Mouse (Mus musculus): ENCODE measurements around the gene Nol9. TPM values are rescaled to one million over a fixed set of nuclear protein-coding genes. Genes with fewer than 3 reads are reported as not detected.

The Nol9 gene
- polyA plus RNA-seq, 1 experiment from 2014 or later = 43.0 TPM

DNA sequence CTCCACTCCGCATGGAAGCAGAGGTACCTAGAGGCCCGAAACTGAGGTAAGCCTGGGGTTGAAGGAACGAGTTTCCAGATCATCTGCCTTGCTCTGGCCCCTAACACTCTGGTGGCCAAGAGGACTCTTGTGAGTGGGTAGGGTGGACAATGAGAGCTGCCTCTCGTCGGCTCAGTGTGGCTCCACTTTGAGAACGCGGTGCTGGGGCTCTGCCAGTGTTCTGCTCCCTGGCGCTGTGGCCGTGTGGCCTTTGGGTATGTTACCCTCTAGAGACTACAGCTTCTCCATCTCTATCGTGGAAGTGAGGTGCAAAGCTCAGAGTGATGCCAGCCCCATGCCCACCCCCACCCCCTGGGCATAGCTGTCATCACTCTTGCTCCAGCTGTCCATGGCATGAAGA, 33.5 kb downstream of the Nol9 start:
- H3K27ac ChIP-seq = peak overlapping the region; percentile 4; the same call in 1 of the 2 replicates
- H3K4me1 ChIP-seq = peaks cover 29% of the 10 kb centered on the region
- no peak overlapping the region for H3K4me3 ChIP-seq
- H3K9me3 ChIP-seq = no peaks in the 10 kb centered on the region
- WGBS = 73% methylated on average over 10 of the region's 10 CpGs
- H3K27me3 ChIP-seq (ENCODE audit: poor library complexity, severe bottlenecking) = no peaks in the 10 kb centered on the region
- H3K36me3 ChIP-seq (replicated peaks) = no peaks in the 10 kb centered on the region
- no peak for DNase-seq (ENCODE audit: extremely low spot score, low spot score)

DNA sequence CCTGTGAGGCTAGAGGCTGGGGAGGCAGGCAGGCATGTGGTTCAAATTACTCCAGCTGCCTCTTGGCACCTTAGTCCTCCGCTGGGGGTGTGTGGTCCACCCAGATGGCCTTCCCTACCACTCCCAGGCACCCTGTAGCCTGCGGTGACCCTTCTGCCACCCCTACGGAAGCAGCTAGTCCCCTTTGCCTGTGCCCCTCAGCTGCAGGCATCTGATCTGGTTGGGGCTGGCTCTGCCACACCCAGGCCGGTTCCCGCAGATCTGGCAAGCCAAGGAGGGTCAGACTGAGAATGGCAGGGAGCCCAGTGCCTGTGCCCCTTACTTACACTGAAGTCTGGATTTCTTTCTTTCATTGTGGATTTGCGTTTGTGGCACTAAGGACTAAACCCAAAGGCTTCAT, 34.6 kb downstream of the Nol9 start:
- DNase-seq (ENCODE audit: extremely low spot score, low spot score) = no peak
- 84% methylated on average over 6 of the region's 6 CpGs for WGBS
- no peaks in the 10 kb centered on the region for H3K9me3 ChIP-seq
- H3K36me3 ChIP-seq (replicated peaks) = no peaks in the 10 kb centered on the region
- peaks cover 29% of the 10 kb centered on the region for H3K4me1 ChIP-seq
- H3K27me3 ChIP-seq (ENCODE audit: poor library complexity, severe bottlenecking) = no peaks in the 10 kb centered on the region
- H3K4me3 ChIP-seq = no peak overlapping the region
- H3K27ac ChIP-seq = 0 out of 2 replicates have a peak overlapping the region, but pooled peaks have one; percentile 20

DNA sequence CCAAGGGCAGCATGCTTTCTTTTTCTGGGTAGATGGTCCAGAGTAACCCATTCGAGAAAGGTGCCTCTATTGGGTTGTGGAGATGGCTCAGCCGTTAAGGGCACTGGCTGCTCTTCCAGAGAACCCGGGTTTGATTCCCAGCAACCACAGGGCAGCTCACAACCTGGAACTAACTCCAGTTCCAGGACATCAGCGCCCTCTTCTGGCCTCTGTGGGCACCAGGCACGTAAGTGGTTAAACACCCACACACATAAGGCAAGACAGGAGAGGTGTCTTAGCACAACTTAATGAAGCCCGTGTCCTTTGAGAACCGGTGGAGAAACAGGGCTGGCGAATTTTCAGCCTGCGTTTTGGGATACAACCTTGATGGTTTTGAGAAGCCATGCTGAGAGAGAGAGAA, 35.4 kb downstream of the Nol9 start:
- peaks cover 29% of the 10 kb centered on the region for H3K4me1 ChIP-seq

DNA sequence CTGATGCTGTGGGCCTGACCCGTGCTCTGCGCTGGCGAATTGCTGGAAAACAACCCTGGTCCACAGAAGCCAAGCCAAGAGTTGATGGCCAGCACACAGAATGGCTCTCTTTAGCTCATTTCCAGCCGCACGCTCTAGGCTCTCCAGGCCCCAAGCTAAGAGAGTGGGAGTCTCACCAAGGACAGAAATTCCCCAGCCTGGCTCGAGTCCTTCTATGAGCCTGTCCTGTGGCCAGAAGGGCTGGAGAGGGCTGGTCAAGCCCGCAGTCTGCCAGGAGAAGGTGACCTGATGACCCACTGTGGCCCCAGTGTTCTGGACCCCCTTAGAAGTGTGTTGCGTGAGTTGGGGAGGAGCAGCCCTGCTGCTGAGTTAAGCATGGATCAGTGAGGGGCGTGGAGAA, 38.1 kb downstream of the Nol9 start:
- 89% methylated on average over 9 of the region's 9 CpGs for WGBS
- H3K36me3 ChIP-seq (replicated peaks) = no peaks in the 10 kb centered on the region
- no peaks in the 10 kb centered on the region for H3K9me3 ChIP-seq
- DNase-seq (ENCODE audit: extremely low spot score, low spot score) = no peak
- H3K4me1 ChIP-seq = peaks cover 20% of the 10 kb centered on the region
- H3K4me3 ChIP-seq = no peak overlapping the region
- no peak overlapping the region for H3K27ac ChIP-seq
- H3K27me3 ChIP-seq (ENCODE audit: poor library complexity, severe bottlenecking) = no peaks in the 10 kb centered on the region

More for the DNA sequence above, 35.4 kb downstream of the Nol9 start:
- no peak for DNase-seq (ENCODE audit: extremely low spot score, low spot score)
- Histone ChIP-seq H3K9me3 (no peaks in the 10 kb centered on the region), H3K27ac (no peak overlapping the region), H3K4me3 (no peak overlapping the region), H3K36me3 (replicated peaks) (no peaks in the 10 kb centered on the region), H3K27me3 (ENCODE audit: poor library complexity, severe bottlenecking) (no peaks in the 10 kb centered on the region)
- WGBS = 83% methylated on average over 9 of the region's 9 CpGs

DNA sequence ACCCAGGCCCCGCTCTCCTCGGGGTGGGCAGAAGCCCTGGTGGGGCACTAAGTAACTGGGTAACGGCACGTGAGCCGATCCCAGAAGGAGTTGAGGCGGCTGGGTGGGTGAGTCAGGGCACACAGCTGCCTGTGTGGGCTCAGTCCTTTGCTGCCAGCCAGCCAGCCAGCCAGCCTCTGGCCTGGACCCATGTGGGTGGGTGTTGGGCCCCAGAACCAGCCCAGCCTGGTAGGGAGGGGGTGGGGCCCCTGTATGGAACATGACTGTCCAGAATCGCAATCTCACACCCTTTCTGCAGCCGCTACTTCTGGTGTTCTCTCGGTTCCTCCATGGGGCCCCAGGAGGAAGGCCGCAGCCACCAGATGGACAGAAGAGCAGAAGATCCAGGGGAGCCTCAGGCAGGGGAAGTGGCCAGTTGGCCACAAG, 39.0 kb downstream of the Nol9 start:
- Histone ChIP-seq H3K9me3 (no peaks in the 10 kb centered on the region), H3K4me1 (peaks cover 13% of the 10 kb centered on the region), H3K4me3 (no peak overlapping the region), H3K27ac (no peak overlapping the region), H3K36me3 (replicated peaks) (no peaks in the 10 kb centered on the region), H3K27me3 (ENCODE audit: poor library complexity, severe bottlenecking) (no peaks in the 10 kb centered on the region)
- 94% methylated on average over 10 of the region's 10 CpGs for WGBS
- DNase-seq (ENCODE audit: extremely low spot score, low spot score) = no peak

DNA sequence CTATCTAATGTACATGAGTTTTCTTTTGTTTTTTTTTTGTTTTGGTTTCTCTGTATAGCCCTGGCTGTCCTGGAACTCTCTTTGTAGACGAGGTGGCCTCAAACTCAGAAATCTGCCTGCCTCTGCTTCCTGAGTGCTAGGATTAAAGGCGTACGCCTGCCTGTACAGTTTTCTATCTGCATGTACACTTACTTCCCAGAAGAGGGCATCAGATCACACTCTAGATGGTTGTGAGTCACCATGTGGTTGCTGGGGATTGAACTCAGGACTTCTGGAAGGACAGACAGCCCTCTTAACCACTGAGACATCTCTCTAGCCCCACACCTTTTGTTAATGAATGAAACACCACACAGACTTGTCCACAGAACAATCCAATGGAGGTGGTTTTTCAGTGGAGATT, 40.1 kb downstream of the Nol9 start:
- H3K4me3 ChIP-seq = no peak overlapping the region
- DNase-seq (ENCODE audit: extremely low spot score, low spot score) = no peak
- 87% methylated on average over 3 of the region's 3 CpGs for WGBS

DNA sequence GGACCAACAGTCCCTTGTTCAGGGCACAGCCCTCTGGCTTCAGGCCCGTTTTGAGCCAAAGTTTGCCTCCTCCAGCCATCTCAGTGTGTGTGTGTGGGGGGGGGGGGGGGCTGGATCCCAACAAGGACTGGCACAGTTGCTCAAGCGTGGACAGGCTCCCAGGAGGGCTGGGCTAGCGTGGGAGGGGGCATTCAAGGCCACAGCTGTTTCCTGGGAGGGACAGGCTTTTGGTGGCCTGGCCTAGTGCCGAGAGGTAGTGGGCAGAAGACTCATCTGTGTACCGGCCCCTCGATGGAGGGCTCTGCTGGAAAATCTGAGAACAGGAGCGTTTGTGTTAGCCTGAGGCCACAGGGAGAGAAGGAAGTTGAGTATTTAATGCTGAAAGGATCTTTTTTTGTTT, 40.8 kb downstream of the Nol9 start:
- Histone ChIP-seq H3K9me3 (no peaks in the 10 kb centered on the region), H3K36me3 (replicated peaks) (no peaks in the 10 kb centered on the region), H3K4me3 (no peak overlapping the region), H3K27me3 (ENCODE audit: poor library complexity, severe bottlenecking) (peaks cover 9% of the 10 kb centered on the region), H3K4me1 (peaks cover 13% of the 10 kb centered on the region), H3K27ac (no peak overlapping the region)
- no peak for DNase-seq (ENCODE audit: extremely low spot score, low spot score)
- 75% methylated on average over 7 of the region's 7 CpGs for WGBS

More for the DNA sequence above, 40.1 kb downstream of the Nol9 start:
- Histone ChIP-seq H3K9me3 (no peaks in the 10 kb centered on the region), H3K36me3 (replicated peaks) (no peaks in the 10 kb centered on the region), H3K27ac (no peak overlapping the region), H3K27me3 (ENCODE audit: poor library complexity, severe bottlenecking) (peaks cover 3% of the 10 kb centered on the region; the same call in 1 of the 2 replicates), H3K4me1 (peaks cover 13% of the 10 kb centered on the region)

DNA sequence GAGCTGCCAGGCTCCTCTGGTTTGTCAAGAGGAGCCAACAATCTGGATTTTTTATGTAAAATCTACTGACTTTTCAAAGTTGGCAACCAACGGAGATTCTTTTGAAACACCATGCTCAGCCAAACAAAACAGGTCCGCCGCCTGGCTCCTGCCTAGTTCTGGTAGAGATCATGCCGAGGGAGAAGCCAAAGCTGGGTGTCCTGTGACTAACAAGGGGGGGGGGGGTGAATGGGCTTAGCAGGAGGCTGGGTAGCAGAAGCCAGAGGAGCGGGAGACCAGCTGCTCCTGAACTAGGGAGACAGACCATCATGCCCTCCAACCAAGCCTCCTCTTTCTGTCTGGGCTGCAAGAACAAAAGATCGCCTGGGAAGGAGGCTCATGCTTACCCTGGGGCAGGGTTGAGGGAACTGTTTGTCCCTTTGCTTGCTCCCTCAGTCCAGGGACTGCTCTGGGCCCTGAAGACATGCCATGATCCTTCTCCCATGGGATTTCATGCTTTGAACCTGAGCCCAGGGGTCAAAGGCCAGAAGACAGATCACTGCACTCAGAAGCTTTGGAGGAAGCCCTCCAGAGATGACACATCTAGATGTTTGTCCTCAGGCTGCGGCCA, 44.6 kb downstream of the Nol9 start:
- 60% methylated on average over 7 of the region's 7 CpGs for WGBS
- Histone ChIP-seq H3K27ac (no peak overlapping the region), H3K36me3 (replicated peaks) (no peaks in the 10 kb centered on the region), H3K27me3 (ENCODE audit: poor library complexity, severe bottlenecking) (peaks cover 38% of the 10 kb centered on the region), H3K9me3 (no peaks in the 10 kb centered on the region), H3K4me3 (no peak overlapping the region), H3K4me1 (peaks cover 25% of the 10 kb centered on the region)
- no peak for DNase-seq (ENCODE audit: extremely low spot score, low spot score)

DNA sequence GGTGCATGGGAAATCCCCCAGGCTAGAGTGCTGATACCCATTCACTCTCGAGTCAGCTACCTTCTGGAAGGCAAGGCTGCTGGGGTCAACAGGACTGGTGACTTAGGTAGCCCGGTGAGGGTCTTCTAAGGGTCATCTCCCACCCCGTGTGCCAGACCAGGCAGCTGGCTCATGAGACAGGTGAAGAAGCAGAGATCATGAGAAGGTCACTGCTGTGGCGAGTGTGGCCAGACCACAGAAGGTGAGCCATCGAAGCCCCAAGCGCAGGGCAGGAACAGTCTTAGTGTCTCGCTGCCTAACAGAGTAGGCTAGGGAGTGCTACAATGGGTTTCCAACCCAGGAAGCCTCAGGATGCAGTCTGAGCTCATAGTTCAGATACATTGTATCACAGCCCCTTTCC, 45.5 kb downstream of the Nol9 start:
- H3K36me3 ChIP-seq (replicated peaks) = no peaks in the 10 kb centered on the region
- H3K27ac ChIP-seq = no peak overlapping the region
- H3K4me1 ChIP-seq = peaks cover 32% of the 10 kb centered on the region
- DNase-seq (ENCODE audit: extremely low spot score, low spot score) = no peak
- H3K4me3 ChIP-seq = no peak overlapping the region
- 89% methylated on average over 7 of the region's 7 CpGs for WGBS
- no peaks in the 10 kb centered on the region for H3K9me3 ChIP-seq
- peaks cover 43% of the 10 kb centered on the region for H3K27me3 ChIP-seq (ENCODE audit: poor library complexity, severe bottlenecking)

DNA sequence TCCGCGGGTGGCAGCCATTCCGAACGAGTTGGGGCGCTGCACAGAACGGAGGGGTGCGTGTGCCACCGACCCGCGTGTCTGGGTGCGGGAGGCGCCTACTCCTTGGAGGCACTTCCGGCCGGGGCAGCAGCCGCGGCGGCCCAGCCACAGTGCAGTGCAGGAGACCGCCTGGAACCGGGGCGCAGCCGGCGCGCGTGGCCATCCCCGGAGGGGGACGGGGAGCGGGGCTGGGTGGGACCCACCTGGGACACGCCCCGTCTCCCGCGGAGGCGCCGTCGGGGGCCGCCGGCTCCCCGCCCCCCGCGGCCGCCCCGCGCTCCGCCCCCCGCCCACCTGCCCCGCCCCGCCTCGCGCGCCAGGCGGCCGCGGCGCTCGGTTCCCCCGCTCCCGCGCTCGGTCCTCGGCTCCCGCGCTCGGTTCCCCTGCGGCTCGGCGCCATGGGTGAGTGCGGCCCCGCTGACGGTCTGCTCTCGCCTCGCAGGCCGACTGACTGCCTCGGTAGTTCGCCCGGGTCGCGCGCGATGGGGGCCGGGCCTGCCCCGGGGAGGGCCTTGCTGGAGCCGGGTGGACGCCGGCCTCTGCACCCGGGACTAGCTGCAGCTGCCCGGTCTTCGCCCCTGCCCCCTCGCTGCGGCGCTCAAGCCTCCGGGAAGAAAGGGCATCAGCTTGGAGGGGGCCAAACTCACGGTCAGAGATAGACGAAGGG, 47.5 kb downstream of the Nol9 start:
- under 1% methylated on average over 78 of the region's 92 CpGs for WGBS
- H3K27ac ChIP-seq = peak overlapping the region; percentile 90
- peak overlapping the region; percentile 86 for H3K4me3 ChIP-seq
- no peaks in the 10 kb centered on the region for H3K9me3 ChIP-seq
- peaks cover 33% of the 10 kb centered on the region for H3K4me1 ChIP-seq
- peaks cover 43% of the 10 kb centered on the region for H3K27me3 ChIP-seq (ENCODE audit: poor library complexity, severe bottlenecking)
- peak; percentile 60 for DNase-seq (ENCODE audit: extremely low spot score, low spot score)
- H3K36me3 ChIP-seq (replicated peaks) = no peaks in the 10 kb centered on the region

DNA sequence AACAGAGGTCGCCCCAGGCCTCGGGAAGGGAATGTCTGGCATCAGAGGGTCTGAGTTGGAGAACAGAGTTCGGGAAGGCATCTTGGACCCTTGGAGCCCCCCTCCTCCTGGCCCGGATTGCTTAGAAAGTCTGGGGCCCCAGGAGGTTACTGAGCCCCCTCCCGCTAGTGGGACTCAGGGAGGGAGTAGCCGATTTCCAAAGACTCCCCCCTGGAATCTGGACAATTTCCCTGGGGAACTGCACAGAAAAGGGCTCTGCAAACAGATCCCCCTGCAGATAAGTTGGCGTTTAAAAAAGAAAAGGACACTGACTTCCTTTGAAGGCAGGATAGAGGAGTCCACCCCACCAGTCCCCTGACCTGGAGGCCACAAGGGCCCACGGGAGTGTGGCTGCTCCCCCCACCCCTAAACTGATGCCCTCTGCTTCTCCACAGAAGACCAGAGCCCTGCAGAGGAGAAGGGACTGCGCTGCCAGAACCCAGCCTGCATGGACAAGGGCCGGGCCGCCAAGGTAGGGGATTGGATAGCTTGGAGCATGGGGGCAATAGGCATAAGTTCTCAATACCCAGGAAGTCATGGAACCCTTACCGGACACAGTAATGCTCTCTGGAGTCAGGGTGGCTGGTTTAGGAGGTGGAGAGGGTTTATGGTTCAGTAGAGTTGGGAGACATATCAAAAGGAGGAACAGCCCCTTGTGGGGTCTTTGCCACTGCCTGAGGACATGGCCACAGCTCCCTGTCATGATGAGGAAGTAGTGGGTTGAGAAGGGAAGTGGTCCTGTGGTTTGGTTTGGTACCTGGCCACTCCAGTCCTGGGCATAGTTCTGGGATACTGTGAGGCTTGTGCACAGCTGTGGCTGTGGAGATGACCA, 48.3 kb downstream of the Nol9 start:
- no peaks in the 10 kb centered on the region for H3K9me3 ChIP-seq
- 5% methylated on average over 12 of the region's 12 CpGs for WGBS
- DNase-seq (ENCODE audit: extremely low spot score, low spot score) = no peak
- no peaks in the 10 kb centered on the region for H3K36me3 ChIP-seq (replicated peaks)
- peak overlapping the region; percentile 90 for H3K27ac ChIP-seq
- H3K27me3 ChIP-seq (ENCODE audit: poor library complexity, severe bottlenecking) = peaks cover 43% of the 10 kb centered on the region
- H3K4me1 ChIP-seq = peaks cover 34% of the 10 kb centered on the region
- peak overlapping the region; percentile 86 for H3K4me3 ChIP-seq

DNA sequence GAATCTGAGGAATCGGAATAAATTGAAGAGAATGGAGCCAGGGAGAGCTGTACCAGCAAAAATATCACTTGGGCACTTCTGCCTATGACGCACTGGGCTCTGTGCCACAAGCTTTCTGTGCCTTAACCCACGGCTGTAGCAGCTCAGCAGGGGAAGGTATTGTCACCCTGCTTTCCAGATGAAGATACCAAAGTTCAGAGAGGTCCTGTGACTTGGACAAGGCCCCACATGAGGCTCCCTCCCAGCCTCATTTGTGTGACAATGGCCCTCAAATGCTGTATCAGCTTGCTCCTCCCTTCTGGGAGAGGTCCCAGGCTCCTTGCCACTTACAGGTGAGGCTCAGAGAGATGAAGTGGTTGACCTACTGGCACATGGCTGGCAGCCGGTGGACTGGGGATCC, 49.0 kb downstream of the Nol9 start:
- Histone ChIP-seq H3K9me3 (no peaks in the 10 kb centered on the region), H3K27ac (no peak overlapping the region), H3K36me3 (replicated peaks) (no peaks in the 10 kb centered on the region), H3K4me1 (peaks cover 38% of the 10 kb centered on the region), H3K4me3 (peak overlapping the region; percentile 86), H3K27me3 (ENCODE audit: poor library complexity, severe bottlenecking) (peaks cover 43% of the 10 kb centered on the region)
- DNase-seq (ENCODE audit: extremely low spot score, low spot score) = no peak
- WGBS = 40% methylated on average over 4 of the region's 4 CpGs
